Mouse (Mus musculus): Measurements from ENCODE around the gene Peak1.

- TF ChIP-seq CTCF (IDR thresholded peaks at IDR 0.05; ENCODE audit: extremely low read depth, insufficient read depth, low read length) (no peak), POLR2A (IDR thresholded peaks at IDR 0.05; ENCODE audit: extremely low read depth, insufficient read depth, low read length) (no peak)
These were observed 157.9 kb downstream of the Peak1 start for GRCm38 (mm10) chr9:56259790-56260494.
